Mouse (Mus musculus): Measurements from ENCODE around the gene Actr1a. TPM values are rescaled to one million over a fixed set of nuclear protein-coding genes. Genes with fewer than 3 reads are reported as not detected.

Gene Actr1a
- polyA plus RNA-seq, 1 experiment from 2014 or later, result 122 TPM

DNA sequence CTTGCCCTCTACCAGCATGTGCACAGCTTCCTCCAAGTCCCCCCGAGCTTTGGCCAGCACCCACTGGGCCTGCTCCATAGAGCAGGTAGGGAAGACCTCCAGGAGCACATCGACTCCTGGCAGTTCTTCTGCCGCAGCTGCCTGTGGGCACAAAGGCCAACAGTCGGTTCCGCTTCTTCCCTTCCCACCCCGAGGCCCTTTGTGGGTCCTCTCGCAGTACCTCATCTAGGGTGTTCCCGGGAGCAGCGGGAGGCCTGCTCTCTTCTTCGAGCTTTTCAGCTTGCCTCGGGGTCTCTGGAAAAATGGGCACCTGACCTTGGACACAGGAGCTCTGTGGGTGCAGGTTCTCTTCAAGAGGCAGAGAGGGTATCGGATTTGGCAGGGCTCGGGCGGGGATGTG, 64.2 kb downstream of the Actr1a start:
- Histone ChIP-seq H3K9ac (no peak overlapping the region), H3K27me3 (replicated peaks) (peaks cover 6% of the 10 kb centered on the region), H3K4me2 (no peak overlapping the region), H3K4me1 (peaks cover 26% of the 10 kb centered on the region), H3K9me3 (no peaks in the 10 kb centered on the region), H3K4me3 (replicated peaks) (no peak overlapping the region), H3K36me3 (0 out of 2 replicates have a peak, but pooled peaks cover 5% of the 10 kb centered on the region), H3K27ac (no peak overlapping the region)
- WGBS, result 93% methylated on average over 14 of the region's 14 CpGs
- ATAC-seq (ENCODE audit: insufficient read depth, low FRiP score, low read depth), result no peak

DNA sequence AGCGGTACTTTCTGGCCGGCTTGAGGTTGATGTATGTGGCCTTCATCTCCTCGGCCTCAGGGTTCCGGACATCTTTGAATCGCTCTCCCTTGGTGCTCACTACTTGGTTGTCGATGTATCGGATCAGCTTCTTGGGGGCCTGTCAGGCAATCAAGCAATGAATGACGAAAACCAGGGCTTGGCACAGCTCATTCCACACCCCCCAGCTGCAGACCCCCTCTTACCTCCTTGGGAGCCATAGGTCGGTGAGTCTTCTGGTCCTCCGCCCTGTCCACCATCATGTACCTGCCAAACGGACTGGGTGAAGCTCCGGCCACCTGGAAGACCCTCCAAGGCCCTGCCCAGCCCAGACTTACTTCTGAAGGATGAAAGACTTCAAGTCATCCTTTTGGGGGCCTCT, 64.9 kb downstream of the Actr1a start:
- Histone ChIP-seq H3K27ac (no peak overlapping the region), H3K4me2 (no peak overlapping the region), H3K36me3 (0 out of 2 replicates have a peak, but pooled peaks cover 5% of the 10 kb centered on the region), H3K4me1 (peaks cover 26% of the 10 kb centered on the region), H3K9ac (no peak overlapping the region), H3K9me3 (no peaks in the 10 kb centered on the region), H3K4me3 (replicated peaks) (no peak overlapping the region), H3K27me3 (replicated peaks) (peaks cover 10% of the 10 kb centered on the region)
- 91% methylated on average over 12 of the region's 12 CpGs for WGBS
- ATAC-seq (ENCODE audit: insufficient read depth, low FRiP score, low read depth), result no peak

DNA sequence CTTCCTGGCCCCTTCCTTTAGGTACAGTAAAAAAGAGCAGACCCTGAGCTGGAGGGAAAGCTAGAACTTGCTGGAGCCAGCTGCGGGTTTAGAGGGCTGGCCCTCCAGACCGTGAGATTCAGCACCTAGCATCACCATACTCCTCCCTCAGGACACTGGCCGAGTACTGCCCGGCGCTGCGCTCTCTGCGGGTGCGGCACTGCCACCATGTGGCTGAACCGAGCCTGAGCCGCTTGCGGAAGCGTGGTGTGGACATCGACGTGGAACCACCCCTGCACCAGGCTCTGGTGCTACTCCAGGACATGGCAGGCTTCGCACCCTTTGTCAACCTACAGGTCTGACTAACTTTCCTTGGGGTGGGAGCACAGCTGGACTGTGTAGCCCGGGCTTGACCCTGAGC, 65.6 kb downstream of the Actr1a start:
- no peak overlapping the region for H3K27ac ChIP-seq
- peaks cover 18% of the 10 kb centered on the region for H3K27me3 ChIP-seq (replicated peaks)
- H3K9me3 ChIP-seq, result no peaks in the 10 kb centered on the region
- no peak overlapping the region for H3K9ac ChIP-seq
- peak overlapping the region; percentile 100 for H3K4me2 ChIP-seq
- WGBS, result 6% methylated on average over 16 of the region's 16 CpGs
- H3K36me3 ChIP-seq, result 0 out of 2 replicates have a peak, but pooled peaks cover 5% of the 10 kb centered on the region
- peaks cover 26% of the 10 kb centered on the region for H3K4me1 ChIP-seq
- no peak overlapping the region for H3K4me3 ChIP-seq (replicated peaks)
- peak; percentile 61 for ATAC-seq (ENCODE audit: insufficient read depth, low FRiP score, low read depth)

DNA sequence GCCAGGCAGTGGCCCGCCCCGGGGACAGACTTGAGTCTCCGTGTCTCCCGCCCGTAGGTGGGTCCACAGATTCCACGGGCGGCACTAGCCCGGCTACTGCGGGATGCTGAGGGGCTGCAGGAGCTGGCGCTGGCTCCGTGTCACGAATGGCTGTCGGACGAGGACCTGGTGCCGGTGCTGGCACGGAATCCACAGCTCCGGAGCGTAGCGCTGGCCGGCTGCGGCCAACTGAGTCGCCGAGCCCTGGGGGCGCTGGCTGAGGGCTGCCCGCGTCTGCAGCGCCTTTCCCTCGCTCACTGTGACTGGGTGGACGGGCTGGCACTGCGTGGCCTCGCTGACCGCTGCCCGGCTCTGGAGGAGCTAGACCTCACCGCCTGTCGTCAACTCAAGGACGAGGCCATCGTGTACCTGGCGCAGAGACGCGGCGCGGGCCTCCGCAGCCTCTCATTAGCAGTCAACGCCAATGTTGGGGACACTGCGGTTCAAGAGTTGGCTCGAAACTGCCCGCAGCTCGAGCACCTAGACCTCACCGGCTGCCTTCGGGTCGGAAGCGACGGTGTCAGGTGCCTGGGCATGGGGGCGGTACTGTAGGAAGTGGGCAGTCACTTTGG, 66.4 kb downstream of the Actr1a start:
- ATAC-seq (ENCODE audit: insufficient read depth, low FRiP score, low read depth), result no peak
- H3K9me3 ChIP-seq, result no peaks in the 10 kb centered on the region
- peaks cover 26% of the 10 kb centered on the region for H3K27me3 ChIP-seq (replicated peaks)
- peak overlapping the region; percentile 100 for H3K4me2 ChIP-seq
- H3K27ac ChIP-seq, result peak overlapping the region; percentile 91
- 1% methylated on average over 51 of the region's 54 CpGs for WGBS
- peak overlapping the region; percentile 51 for H3K4me3 ChIP-seq (replicated peaks)
- H3K9ac ChIP-seq, result peak overlapping the region; percentile 58; the same call in 1 of the 2 replicates
- H3K36me3 ChIP-seq, result 0 out of 2 replicates have a peak, but pooled peaks cover 5% of the 10 kb centered on the region
- peaks cover 26% of the 10 kb centered on the region for H3K4me1 ChIP-seq

DNA sequence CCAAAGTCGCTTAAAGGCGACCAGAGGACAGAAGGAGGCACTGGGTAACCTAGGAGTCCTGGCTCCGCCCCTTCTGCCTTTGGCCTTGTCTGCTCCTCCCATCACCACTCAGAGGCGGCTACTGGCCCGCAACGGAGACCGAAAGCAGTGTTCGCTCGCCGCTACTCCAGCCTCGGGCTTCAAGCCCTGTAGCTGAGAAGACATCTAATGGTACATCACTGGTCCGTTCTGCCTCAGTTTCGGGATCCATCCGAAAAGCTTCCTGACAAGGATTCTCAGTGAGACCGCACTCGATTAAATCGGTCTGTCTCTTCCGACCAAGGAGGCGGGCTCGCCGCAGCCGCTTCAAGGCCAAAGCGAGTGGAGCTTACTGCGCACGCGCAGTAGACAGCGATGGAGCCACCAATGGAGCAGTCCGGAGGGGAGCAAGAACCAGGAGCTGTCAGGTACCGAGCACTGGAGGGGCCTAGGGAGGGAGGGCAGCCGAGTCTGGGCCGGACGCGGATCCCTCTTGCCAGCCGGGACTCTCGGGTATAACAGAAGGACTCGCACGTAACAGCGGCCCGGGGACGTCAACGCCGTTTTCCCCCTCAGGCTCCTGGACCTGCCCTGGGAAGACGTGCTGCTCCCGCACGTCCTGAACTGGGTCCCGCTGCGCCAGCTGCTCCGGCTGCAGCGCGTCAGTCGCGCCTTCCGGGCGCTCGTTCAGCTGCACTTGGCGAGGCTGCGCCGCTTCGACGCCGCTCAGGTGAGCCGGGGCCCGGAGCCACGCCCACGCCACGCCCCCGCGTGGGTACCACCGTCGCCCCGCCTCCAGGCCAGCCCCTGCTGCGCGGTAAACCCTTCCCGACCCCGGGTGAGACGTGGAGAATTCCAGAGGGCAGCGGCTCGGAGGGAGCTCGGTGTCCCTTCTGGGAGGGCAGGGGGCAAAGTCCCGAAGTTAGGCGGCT, 67.2 kb downstream of the Actr1a start, which contains the start of gene Fbxl15:
Gene Fbxl15, plus strand, starts transcription at position 104 of the 950 bp plus-strand sequence.
- H3K9ac ChIP-seq, result peak within 1 kb of the TSS; percentile 58; the same call in 1 of the 2 replicates
- H3K4me3 ChIP-seq (replicated peaks), result peak within 1 kb of the TSS; percentile 51
- 0 out of 2 replicates have a peak, but pooled peaks cover 5% of the 10 kb centered on the region for H3K36me3 ChIP-seq
- H3K9me3 ChIP-seq, result no peaks in the 10 kb centered on the region
- H3K27ac ChIP-seq, result peak within 1 kb of the TSS; percentile 91
- H3K27me3 ChIP-seq (replicated peaks), result peaks cover 32% of the 10 kb centered on the region
- peak within 1 kb of the TSS; percentile 100 for H3K4me2 ChIP-seq
- WGBS, result under 1% methylated on average over 81 of the region's 81 CpGs
- H3K4me1 ChIP-seq, result peaks cover 26% of the 10 kb centered on the region
- ATAC-seq (ENCODE audit: insufficient read depth, low FRiP score, low read depth), result peak; percentile 85

DNA sequence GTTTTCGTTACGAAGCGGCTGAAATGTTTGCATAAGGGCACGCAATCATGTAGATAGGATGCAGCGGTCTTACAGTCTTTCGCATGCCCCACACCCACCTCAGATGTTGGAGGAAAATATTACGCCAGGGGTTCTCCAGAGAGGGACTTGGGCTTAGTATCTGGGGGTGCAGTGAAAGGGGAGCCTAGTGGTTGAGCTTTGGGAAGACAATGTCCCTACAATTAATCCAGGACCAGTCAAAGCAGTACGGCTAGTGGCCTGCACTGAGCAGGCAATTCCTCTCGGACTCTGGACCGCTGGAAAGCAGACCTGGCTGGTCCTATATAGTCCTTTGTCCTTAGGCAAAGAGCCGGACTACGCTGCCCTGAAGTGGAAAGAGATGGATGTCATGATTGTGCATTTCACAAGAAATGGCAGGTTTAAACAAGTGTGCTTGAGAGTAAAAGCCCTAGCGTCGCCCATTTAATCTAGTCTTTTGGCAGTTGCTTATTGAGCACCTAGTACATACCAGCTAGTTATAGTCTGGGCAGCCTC, 68.0 kb downstream of the Actr1a start:
- ATAC-seq (ENCODE audit: insufficient read depth, low FRiP score, low read depth), result no peak
- Histone ChIP-seq H3K36me3 (0 out of 2 replicates have a peak, but pooled peaks cover 5% of the 10 kb centered on the region), H3K27me3 (replicated peaks) (peaks cover 37% of the 10 kb centered on the region), H3K9ac (no peak overlapping the region), H3K4me1 (peaks cover 26% of the 10 kb centered on the region), H3K4me3 (replicated peaks) (peak overlapping the region; percentile 51), H3K4me2 (peak overlapping the region; percentile 100), H3K9me3 (no peaks in the 10 kb centered on the region), H3K27ac (peak overlapping the region; percentile 91)
- WGBS, result 23% methylated on average over 14 of the region's 14 CpGs

MicroRNA genes within 50 kb of the gene (microRNA counts, 519-probe panel; counts per million panel counts)
- 2,609 counts per million, percentile 63 among the panel's probes with 10 or more counts for microRNA mmu-miR-146b

Small RNA genes within 50 kb of the gene (microRNA-seq; reads per million reads assigned to microRNA genes)
- not detected for gene Mir146b

Other genes starting within 250 kb of the Actr1a start
- gene Pitx3, start 247.4 kb downstream of the Actr1a start, polyA plus RNA-seq (2015; fragmentation: Nextera tagmentation; extraction: Ambion mirVana), result 0.15 TPM in 1 of 2 replicates, not detected in the other
- gene Gbf1, start 243.2 kb downstream of the Actr1a start, polyA plus RNA-seq (2015; fragmentation: Nextera tagmentation; extraction: Ambion mirVana), result 59.3 and 63.1 TPM in 2 replicates
- gene Nfkb2, start 91.4 kb downstream of the Actr1a start, polyA plus RNA-seq (2015; fragmentation: Nextera tagmentation; extraction: Ambion mirVana), result 10.6 TPM in 2 replicates
- gene Psd, start 68.6 kb downstream of the Actr1a start, polyA plus RNA-seq (2015; fragmentation: Nextera tagmentation; extraction: Ambion mirVana), result 52.9 and 54.7 TPM in 2 replicates
- 16.7 TPM in 2 replicates for gene Fbxl15, start 67.6 kb downstream of the Actr1a start, polyA plus RNA-seq (2015; fragmentation: Nextera tagmentation; extraction: Ambion mirVana)
- gene Cuedc2, start 57.0 kb downstream of the Actr1a start, polyA plus RNA-seq (2015; fragmentation: Nextera tagmentation; extraction: Ambion mirVana), result 134 and 137 TPM in 2 replicates
- 11.9 and 12.9 TPM in 2 replicates for gene Mfsd13a, start 54.6 kb downstream of the Actr1a start, polyA plus RNA-seq (2015; fragmentation: Nextera tagmentation; extraction: Ambion mirVana)
- 1.4 and 1.5 TPM in 2 replicates for gene 2310034G01Rik, start 45.4 kb downstream of the Actr1a start, polyA plus RNA-seq (2015; fragmentation: Nextera tagmentation; extraction: Ambion mirVana)
- gene Sufu, start 1.1 kb upstream of the Actr1a start, polyA plus RNA-seq (2015; fragmentation: Nextera tagmentation; extraction: Ambion mirVana), result 24.9 and 26.2 TPM in 2 replicates
- 20.4 and 20.9 TPM in 2 replicates for gene Trim8, start 106.0 kb upstream of the Actr1a start, polyA plus RNA-seq (2015; fragmentation: Nextera tagmentation; extraction: Ambion mirVana)
- 98.2 and 103 TPM in 2 replicates for gene Arl3, start 177.4 kb upstream of the Actr1a start, polyA plus RNA-seq (2015; fragmentation: Nextera tagmentation; extraction: Ambion mirVana)
- gene Sfxn2, start 177.6 kb upstream of the Actr1a start, polyA plus RNA-seq (2015; fragmentation: Nextera tagmentation; extraction: Ambion mirVana), result 21.9 and 23.8 TPM in 2 replicates
- 40.4 and 42.8 TPM in 2 replicates for gene Wbp1l, start 203.3 kb upstream of the Actr1a start, polyA plus RNA-seq (2015; fragmentation: Nextera tagmentation; extraction: Ambion mirVana)